Mouse (Mus musculus) lung, adult 2 months (tissue): ENCODE measurements around the gene Ndufb7.

Experiments
- CTCF ChIP-seq: fragments of 200-500 bp; IDR thresholded peaks from 2 replicates; pipeline ENCODE4 v1.5.1; 2011; ENCODE audit warnings: mild to moderate bottlenecking, low read length, control low read depth; ENCODE audit not compliant: insufficient read depth
- POLR2A ChIP-seq: fragments of 200-500 bp; IDR thresholded peaks from 2 replicates; pipeline ENCODE4 v1.6.1; 2011; ENCODE audit warnings: low read depth, mild to moderate bottlenecking, control low read depth, low read length, borderline replicate concordance; ENCODE audit errors: extremely low read depth

- TF ChIP-seq POLR2A, result no peak
- TF ChIP-seq CTCF, result no peak
Observed at GRCm38 (mm10) chr8:83569165-83569564, 2.7 kb downstream of the Ndufb7 start.
